Mouse (Mus musculus) NIH3T3 (cell line): ENCODE results near the gene Pnkd.
A peak's percentile ranks its signal among the peaks of the same experiment; 100 is the strongest.

ENCODE experiments used
- DNase-seq: peaks from one replicate; pipeline ENCODE4 v3.0.0-alpha.2; 2012; ENCODE audit warnings: low read depth

The Pnkd gene

DNA sequence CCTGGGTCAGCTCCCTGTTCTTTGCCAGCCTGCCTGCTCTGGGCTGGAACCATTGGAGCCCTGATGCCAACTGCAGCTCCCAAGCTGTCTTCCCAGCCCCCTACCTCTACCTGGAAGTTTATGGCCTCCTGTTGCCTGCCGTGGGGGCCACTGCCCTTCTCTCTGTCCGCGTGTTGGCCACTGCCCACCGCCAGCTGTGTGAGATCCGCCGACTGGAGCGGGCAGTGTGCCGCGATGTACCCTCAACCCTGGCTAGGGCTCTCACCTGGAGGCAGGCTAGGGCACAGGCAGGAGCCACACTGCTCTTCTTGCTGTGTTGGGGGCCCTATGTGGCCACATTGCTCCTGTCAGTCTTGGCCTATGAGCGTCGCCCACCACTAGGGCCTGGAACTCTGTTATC lies 5.7 kb upstream of the Pnkd start:
- DNase-seq, result no peak

DNA sequence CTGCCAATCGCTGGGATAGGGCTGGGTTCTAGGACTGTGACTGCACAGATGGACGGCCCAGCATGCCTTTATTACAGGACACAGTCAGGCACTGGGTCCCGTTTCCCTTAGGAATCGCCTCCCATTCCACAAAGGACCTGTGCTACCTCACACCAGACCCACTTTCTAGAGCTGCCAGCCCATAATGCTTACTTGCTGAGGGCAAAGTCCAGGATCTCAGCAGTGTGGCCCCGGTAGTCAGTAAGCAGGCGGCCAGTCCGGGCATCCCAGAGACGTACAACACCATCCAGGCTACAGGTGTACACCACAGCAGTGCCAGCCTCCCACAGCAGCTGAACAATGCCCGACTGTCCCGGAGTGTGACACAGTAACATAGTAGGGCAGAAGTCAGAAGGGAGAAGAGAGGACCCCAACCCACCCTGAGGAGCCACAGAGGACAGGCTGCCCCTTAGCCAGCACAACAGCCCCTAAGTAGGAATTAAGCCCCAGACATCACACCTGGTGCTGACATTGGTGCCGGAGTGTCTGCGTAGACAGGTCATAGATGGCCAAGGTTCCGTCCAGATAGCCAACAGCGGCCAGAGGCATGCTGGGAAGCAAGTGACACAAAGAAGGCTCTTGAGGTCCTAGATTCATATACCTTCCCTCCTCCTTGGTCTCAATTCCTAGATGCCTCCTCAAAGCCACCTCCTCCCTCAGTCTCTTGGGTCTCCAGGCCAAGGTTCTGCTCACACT lies 4.0 kb upstream of the Pnkd start:
- no peak for DNase-seq

DNA sequence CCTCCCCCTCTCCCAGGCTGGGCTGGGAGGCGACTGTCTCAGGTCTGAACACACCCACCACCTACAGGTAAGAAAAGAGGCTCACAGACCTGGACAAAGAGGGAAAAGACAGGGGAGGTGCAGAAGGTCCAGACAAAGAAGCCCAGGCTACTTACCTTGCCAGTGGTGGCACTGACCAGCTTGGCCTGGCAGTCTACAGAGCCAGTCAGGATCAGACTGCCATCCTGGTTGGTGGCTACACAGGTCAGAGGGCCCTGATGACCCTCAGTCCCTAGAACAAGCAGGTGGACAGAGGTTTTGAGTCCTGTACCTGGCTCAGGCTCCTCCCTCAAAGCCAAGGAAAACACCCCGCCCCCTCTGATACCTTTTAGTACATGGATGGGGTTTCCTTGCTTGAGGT lies 3.4 kb upstream of the Pnkd start:
- no peak for DNase-seq

DNA sequence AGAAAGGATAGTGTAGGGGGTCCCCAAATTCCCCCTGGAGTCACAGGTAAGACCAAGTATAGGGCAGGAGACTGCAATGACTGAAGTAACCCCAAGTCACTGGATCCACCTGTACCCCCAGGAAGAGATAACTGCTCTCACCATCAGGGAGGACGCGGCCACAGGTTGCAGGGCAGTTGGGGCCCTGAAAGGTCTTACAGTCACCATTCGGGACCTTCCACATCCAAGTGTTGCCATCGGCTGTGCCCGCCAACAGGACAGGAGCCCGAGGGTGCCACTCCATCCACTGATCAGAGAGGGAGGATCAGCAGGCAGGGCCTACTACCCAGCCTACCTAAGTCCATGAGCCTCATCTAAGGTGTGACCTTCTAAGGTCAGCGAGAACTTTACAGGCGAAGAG lies 2.8 kb upstream of the Pnkd start:
- no peak for DNase-seq

DNA sequence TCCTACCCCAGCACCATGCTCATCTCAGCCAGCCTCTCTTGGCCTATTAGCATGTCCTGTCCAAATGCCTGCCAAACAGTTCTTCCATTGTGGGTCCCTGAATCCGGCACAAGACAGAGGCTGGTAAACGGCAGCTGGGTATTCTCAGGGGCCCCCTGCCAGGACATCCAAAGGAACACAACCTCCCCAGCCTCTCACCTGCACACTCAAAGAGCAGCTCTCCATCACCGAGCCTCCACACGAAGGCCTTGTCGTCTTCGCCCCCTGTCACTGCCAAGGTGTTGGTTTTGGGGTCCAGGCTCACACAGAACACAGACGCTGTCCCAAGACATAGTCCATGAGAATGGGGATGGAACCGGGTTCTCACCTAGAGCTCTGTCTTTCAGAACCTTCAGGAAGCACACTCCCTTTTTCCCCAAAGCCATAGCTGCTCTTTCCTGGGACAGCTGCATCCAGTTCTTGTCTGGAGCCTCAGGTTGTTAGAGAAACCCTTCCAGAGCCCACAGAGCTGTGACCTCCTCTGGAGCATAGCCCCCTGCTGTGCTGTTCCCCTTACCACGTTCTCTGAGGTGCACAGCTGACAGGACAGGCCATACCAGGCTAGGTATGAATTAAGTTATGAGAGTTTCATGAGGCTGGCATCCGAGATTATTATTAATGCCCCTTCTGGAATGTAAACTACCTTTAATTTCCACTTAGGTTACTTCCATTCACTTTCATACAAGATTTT lies 1.7 kb upstream of the Pnkd start:
- no peak for DNase-seq

DNA sequence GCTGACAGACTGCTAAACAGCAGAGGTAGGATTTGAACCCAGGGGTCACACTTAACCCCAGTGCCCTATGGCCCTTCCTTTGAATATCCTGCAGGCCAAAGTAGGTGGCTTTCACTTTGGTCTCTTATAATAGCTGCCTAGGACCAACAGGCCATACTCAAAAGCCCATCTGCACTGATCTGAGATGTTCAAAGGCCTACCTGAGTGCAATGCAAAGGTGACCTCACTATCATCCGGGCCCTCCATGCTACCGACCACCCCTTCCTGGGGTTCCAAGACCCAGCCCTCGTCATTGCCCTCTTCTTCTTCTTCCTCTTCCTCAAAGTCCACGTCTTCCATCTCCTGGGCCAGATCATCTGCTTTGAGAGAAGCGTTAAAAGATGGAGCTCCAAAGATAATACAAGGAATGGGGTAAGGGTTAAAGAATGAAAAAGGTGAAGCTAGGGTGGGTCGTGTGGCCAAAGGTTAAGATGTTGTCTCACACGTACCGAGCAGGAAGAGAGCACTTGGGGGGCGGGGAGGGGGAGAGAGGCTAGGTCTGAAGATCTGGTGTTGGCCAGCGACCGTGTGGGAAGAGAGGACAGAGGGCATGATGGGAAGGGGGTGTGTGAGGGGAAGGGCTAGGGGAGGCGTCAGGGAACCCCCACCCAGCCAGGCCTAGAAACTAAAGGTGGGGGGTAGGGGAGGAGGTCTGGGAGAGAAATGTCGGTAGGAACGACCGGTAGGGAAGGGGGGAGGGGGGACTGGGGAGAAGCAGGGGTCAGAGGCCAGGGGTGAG lies 855 bp upstream of the Pnkd start:
- peak; percentile 70 for DNase-seq

DNA sequence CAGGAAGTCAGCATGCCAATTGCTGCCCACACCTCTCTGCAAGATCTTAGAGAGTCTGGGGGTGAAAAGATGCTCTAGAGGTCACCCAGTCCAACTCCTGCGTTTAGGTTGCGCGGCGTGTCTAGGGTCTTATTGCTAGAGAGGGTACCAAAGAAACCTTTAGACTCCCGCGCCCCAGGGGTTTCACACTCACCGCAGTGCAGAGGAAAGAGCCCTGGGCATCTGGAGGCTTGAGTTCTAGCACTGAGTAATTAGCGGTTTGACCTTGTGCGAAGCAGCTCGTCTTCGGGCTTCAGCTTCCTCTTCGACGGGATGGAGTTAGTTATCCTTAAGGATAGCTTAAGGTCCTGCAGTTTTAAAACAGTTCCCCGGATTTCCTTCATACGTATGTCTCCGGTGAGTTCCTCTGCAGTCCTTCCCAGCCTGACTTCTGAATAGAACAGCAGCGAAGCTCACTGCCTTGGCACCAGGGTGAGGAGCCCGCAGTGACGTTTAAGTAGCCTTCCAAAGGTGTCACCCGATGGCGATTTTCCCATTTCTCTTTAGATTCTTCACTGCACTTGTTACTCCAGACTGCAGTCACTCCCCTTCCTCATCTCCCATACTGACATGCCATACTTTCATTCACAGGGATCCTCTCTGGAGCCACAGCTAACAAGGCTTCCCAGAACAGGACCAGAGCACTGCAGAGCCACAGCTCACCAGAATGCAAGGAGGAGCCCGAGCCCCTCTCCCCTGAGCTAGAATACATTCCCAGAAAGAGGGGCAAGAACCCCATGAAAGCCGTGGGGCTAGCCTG lies 681 bp downstream of the Pnkd start:
- peak; percentile 41 for DNase-seq

DNA sequence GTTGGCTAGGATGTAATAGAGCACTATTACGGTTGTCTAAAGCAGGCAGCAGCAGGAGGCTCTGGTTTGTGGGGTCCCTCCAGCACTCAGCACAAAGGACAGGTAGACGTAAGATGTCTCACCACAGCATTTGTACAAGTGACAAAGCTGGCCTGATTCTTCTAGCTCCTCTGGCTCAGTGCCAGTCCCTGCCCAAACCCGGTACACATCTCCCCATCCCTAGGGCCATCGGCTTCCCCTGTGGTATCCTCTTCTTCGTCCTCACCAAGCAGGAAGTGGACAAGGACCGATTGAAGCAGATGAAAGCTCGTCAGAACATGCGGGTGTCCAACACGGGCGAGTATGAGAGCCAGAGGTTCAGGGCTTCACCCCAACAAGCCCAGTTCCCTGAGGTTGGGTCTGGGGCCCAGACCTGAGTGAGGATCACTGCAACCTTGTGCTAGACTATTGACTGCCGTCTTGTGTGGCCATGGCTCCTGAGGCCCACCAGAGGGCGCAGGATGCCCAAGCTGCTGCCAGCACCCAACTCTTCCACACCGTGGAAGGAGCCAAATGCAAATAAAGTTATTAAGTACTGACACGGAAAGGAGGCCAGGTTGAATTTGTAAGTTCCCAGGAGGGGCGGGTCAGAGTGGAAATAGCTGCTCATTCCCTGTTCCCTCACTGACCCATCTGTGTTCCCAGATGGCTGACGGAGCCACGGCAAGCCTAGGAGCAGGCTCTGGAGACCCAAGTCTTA lies 2.3 kb downstream of the Pnkd start:
- DNase-seq, result peak; percentile 61

DNA sequence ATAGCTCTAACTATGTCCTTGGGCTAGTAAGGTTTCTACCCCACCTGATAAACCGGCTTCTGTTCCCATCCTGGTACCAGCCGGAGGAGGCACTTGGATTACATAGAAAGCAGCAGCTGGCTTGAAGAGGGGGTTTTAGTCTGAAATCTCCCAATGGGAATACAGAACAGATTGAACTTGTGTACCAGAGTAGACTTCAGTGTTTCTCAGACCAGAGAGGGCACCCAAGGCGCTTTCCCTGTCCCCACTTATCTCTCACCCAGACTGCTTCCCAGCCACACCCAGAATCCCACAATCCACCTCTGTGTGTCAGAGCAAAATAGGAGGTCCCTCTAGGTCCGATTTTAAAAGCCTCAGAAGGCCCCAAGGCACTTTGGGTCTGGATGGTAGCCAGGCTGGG lies 3.6 kb downstream of the Pnkd start:
- no peak for DNase-seq

- DNase-seq, result no peak
Measured at GRCm38 (mm10) chr1:74289248-74289647, 4.5 kb downstream of the Pnkd start.

GRCm38 (mm10) chr1:74289740-74290139 lies 5.0 kb downstream of the Pnkd start:
- DNase-seq, result no peak

- no peak for DNase-seq
Measured at GRCm38 (mm10) chr1:74290141-74290540, 5.4 kb downstream of the Pnkd start.

DNA sequence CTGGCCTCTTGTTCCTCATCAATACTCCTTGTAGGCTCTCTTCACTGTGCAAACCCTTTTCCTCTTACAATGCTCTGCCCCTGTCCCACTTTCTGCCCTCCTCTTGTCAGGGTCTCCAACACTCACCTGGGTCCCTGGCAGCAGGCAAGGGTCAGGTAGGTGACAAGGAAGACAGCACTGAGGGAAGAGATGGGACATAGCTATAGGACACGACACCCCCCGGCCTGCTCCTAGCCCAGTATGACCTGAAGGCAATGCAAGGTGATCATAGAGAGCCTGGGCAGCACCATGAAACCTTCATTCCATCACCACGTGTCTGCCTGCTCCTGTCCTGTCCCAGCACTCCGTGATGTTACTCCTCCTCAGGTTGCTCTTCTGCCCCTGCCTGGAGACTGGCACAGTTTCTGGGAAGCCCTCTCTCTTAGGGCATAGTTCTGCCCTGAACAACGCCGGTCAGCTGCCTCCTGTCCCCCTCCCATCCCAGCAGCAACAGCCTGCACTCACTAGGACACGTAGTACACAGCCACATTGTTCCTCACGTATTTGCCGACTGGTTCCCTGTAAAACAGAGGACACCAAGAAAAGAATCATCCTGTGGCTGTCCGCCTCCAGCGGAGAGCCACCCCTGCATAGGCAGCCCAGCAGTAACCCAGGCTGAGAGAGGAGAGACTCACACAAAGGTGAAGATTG lies 7.7 kb downstream of the Pnkd start:
- DNase-seq, result no peak

DNA sequence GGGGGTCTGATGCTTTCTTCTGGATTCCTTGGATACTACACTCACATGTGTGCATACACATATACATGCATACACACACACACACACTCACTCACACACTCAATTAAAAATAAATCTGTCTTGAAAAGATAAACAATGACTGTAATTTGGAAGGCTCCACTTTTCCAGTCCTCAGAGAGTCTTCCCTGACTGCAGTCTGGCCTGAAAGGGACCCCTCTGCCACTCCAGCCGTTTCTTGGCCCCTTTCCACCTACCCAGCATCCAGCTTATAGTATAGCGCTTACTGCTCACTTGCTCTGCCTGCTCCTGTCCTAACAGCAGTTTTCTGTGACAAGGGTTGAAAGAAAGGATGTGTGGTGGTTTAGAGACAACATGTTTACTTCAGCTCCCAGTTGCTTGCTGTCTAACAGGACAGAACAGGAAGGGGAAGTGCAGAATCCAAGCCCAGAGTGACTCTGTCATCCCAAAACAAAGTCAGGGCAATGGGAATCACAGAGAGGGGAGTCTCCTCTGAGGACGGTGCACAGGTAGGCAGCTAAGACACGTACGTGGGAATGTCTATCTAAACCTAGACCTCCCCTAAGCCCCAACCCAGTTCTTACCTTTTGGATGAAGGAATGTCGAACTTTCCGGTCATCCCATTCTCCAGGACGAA lies 8.7 kb downstream of the Pnkd start:
- no peak for DNase-seq

GRCm38 (mm10) chr1:74294090-74294643 lies 9.4 kb downstream of the Pnkd start:
- no peak for DNase-seq

GRCm38 (mm10) chr1:74294733-74295455 lies 10.2 kb downstream of the Pnkd start:
- DNase-seq, result no peak

DNA sequence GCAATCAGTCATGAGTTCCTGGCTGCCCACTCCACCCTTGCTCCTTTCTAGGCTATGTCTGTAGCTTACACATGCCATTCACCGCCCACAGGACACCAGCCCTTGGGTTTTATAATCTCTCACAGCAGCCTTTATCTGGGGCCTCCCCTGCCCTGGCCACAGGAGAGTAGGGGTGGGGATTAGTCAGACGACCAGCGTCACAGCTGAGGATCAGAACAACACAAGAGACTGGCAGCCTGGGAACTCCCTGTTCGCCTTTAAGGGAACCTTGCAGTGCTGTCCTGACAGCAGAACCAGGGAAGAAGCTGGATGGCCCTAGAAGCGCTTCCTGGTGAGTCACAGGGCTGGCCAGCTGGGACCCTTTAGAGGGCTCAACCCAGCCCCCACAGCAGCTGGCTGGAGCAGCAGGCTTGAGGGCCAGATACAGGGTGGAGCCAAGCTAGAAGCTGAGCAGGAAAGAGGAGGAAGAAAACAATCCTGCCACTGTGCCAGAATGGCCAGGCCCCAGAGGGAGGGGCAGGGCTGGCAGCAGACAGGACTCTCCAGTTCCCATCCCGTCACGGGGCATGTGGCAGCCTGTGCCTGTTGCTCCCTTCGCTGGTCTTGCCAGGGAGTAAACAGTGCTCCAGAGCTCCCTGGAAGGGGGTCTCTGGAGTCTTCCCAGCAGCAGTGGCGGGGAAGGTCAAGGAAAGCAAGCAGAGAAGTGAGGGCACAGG lies 10.9 kb downstream of the Pnkd start:
- peak; percentile 97 for DNase-seq

DNA sequence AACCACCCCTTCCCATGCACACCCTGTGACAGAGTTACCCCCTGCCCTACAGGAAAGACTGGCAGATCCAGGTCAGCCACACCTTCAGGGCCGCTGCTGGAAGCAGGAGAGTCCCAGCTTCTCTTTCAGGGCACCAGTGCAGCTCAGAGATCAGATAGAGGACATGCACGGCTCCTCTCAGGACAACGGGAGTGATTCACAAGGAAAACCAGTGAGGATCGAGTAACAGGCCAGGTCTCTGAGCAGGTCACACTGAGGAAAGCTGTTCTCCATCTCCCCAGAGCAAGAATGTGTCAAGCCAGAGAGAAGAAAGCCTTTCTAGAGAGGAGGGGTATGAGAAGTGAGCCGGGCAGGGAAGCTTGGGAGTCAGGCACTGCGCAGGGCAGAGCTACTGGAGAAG lies 11.7 kb downstream of the Pnkd start:
- peak; percentile 50 for DNase-seq

- DNase-seq, result peak; percentile 64
Measured at GRCm38 (mm10) chr1:74297269-74297668, 12.5 kb downstream of the Pnkd start.
